Mouse (Mus musculus): Measurements from ENCODE around the gene Tubg1. TPM values are rescaled to one million over a fixed set of nuclear protein-coding genes. Genes with fewer than 3 reads are reported as not detected.
"Not testable (repeated sequence)": the region's sequence is repeated elsewhere in the genome, so short reads cannot be mapped to it uniquely, and the experiment has no call there.

Tubg1 gene
- polyA plus RNA-seq, 1 experiment from 2014 or later: 49.7 TPM

- no peaks in the 10 kb centered on the region for H3K27me3 ChIP-seq
- peaks cover 16% of the 10 kb centered on the region for H3K4me1 ChIP-seq (replicated peaks)
- no peak overlapping the region for H3K9ac ChIP-seq
- H3K36me3 ChIP-seq: peaks cover 34% of the 10 kb centered on the region
- ATAC-seq (ENCODE audit: low read depth) (no peak), DNase-seq (no peak)
- H3K27ac ChIP-seq: no peak overlapping the region
- WGBS (ENCODE audit: insufficient replicate concordance): 86% methylated on average over 4 of the region's 4 CpGs
- H3K9me3 ChIP-seq (replicated peaks): no peaks in the 10 kb centered on the region
- no peak overlapping the region for H3K4me3 ChIP-seq (replicated peaks)
- no peak overlapping the region for H3K4me2 ChIP-seq
These were observed 10.4 kb upstream of the Tubg1 start for GRCm38 (mm10) chr11:101109351-101109750.

GRCm38 (mm10) chr11:101110708-101111107 lies 9.0 kb upstream of the Tubg1 start:
- DNase-seq (no peak), ATAC-seq (ENCODE audit: low read depth) (no peak)
- H3K4me2 ChIP-seq: no peak overlapping the region
- no peaks in the 10 kb centered on the region for H3K9me3 ChIP-seq (replicated peaks)
- no peak overlapping the region for H3K27ac ChIP-seq
- H3K36me3 ChIP-seq: peaks cover 24% of the 10 kb centered on the region
- WGBS (ENCODE audit: insufficient replicate concordance): 53% methylated on average over 5 of the region's 5 CpGs
- no peak overlapping the region for H3K9ac ChIP-seq
- no peak overlapping the region for H3K4me3 ChIP-seq (replicated peaks)
- no peaks in the 10 kb centered on the region for H3K27me3 ChIP-seq
- peaks cover 26% of the 10 kb centered on the region for H3K4me1 ChIP-seq (replicated peaks)

GRCm38 (mm10) chr11:101111178-101111577 lies 8.6 kb upstream of the Tubg1 start:
- Histone ChIP-seq H3K27me3 (no peaks in the 10 kb centered on the region), H3K9ac (no peak overlapping the region), H3K4me2 (no peak overlapping the region), H3K4me3 (replicated peaks) (no peak overlapping the region), H3K4me1 (replicated peaks) (peaks cover 30% of the 10 kb centered on the region), H3K9me3 (replicated peaks) (no peaks in the 10 kb centered on the region), H3K36me3 (peaks cover 23% of the 10 kb centered on the region), H3K27ac (no peak overlapping the region)
- DNase-seq (no peak), ATAC-seq (ENCODE audit: low read depth) (no peak)
- WGBS (ENCODE audit: insufficient replicate concordance): 84% methylated on average over 4 of the region's 4 CpGs

- 90% methylated on average over 3 of the region's 3 CpGs for WGBS (ENCODE audit: insufficient replicate concordance)
- ATAC-seq (ENCODE audit: low read depth) (no peak), DNase-seq (no peak)
- peaks cover 33% of the 10 kb centered on the region for H3K4me1 ChIP-seq (replicated peaks)
- no peak overlapping the region for H3K4me2 ChIP-seq
- no peaks in the 10 kb centered on the region for H3K27me3 ChIP-seq
- H3K4me3 ChIP-seq (replicated peaks): no peak overlapping the region
- H3K9ac ChIP-seq: no peak overlapping the region
- no peak overlapping the region for H3K27ac ChIP-seq
- peaks cover 27% of the 10 kb centered on the region for H3K36me3 ChIP-seq
- no peaks in the 10 kb centered on the region for H3K9me3 ChIP-seq (replicated peaks)
These were observed 7.6 kb upstream of the Tubg1 start for GRCm38 (mm10) chr11:101112186-101112585.

GRCm38 (mm10) chr11:101115564-101115963 lies 4.2 kb upstream of the Tubg1 start:
- 74% methylated on average over 2 of the region's 2 CpGs for WGBS (ENCODE audit: insufficient replicate concordance)
- Histone ChIP-seq H3K9me3 (replicated peaks) (no peaks in the 10 kb centered on the region), H3K4me2 (peak overlapping the region; percentile 0; the same call in 1 of the 2 replicates), H3K27me3 (no peaks in the 10 kb centered on the region), H3K4me3 (replicated peaks) (no peak overlapping the region), H3K9ac (no peak overlapping the region), H3K36me3 (peaks cover 24% of the 10 kb centered on the region), H3K27ac (peak overlapping the region; percentile 36; the same call in 1 of the 2 replicates), H3K4me1 (replicated peaks) (peaks cover 54% of the 10 kb centered on the region)
- no peak for ATAC-seq (ENCODE audit: low read depth)
- DNase-seq: no peak

- no peaks in the 10 kb centered on the region for H3K9me3 ChIP-seq (replicated peaks)
- 16% methylated on average over 4 of the region's 4 CpGs for WGBS (ENCODE audit: insufficient replicate concordance)
- H3K27me3 ChIP-seq: no peaks in the 10 kb centered on the region
- DNase-seq: no peak
- H3K36me3 ChIP-seq: peaks cover 34% of the 10 kb centered on the region
- peak overlapping the region; percentile 78 for H3K4me2 ChIP-seq
- H3K27ac ChIP-seq: peak overlapping the region; percentile 96
- H3K4me3 ChIP-seq (replicated peaks): peak overlapping the region; percentile 91
- H3K9ac ChIP-seq: peak overlapping the region; percentile 93
- no peak for ATAC-seq (ENCODE audit: low read depth)
- H3K4me1 ChIP-seq (replicated peaks): peaks cover 55% of the 10 kb centered on the region
These were observed 1.6 kb upstream of the Tubg1 start for GRCm38 (mm10) chr11:101118105-101118504.

GRCm38 (mm10) chr11:101119131-101119760 lies 492 bp upstream of the Tubg1 start:
- H3K9ac ChIP-seq: peak overlapping the region; percentile 93
- H3K4me1 ChIP-seq (replicated peaks): peaks cover 55% of the 10 kb centered on the region
- DNase-seq (no peak), ATAC-seq (ENCODE audit: low read depth) (peak; percentile 73)
- no peaks in the 10 kb centered on the region for H3K27me3 ChIP-seq
- peaks cover 35% of the 10 kb centered on the region for H3K36me3 ChIP-seq
- H3K4me2 ChIP-seq: peak overlapping the region; percentile 78
- H3K9me3 ChIP-seq (replicated peaks): no peaks in the 10 kb centered on the region
- peak overlapping the region; percentile 91 for H3K4me3 ChIP-seq (replicated peaks)
- peak overlapping the region; percentile 96 for H3K27ac ChIP-seq
- WGBS (ENCODE audit: insufficient replicate concordance): under 1% methylated on average over 38 of the region's 39 CpGs

GRCm38 (mm10) chr11:101120545-101121188 lies 929 bp downstream of the Tubg1 start:
- H3K36me3 ChIP-seq: peaks cover 44% of the 10 kb centered on the region
- H3K9me3 ChIP-seq (replicated peaks): no peaks in the 10 kb centered on the region
- ATAC-seq (ENCODE audit: low read depth) (no peak), DNase-seq (peak; percentile 21)
- H3K4me3 ChIP-seq (replicated peaks): peak overlapping the region; percentile 91
- H3K27ac ChIP-seq: peak overlapping the region; percentile 96
- peak overlapping the region; percentile 99 for H3K4me2 ChIP-seq
- H3K9ac ChIP-seq: peak overlapping the region; percentile 91
- 22% methylated on average over 19 of the region's 19 CpGs for WGBS (ENCODE audit: insufficient replicate concordance)
- peaks cover 46% of the 10 kb centered on the region for H3K4me1 ChIP-seq (replicated peaks)
- no peaks in the 10 kb centered on the region for H3K27me3 ChIP-seq

GRCm38 (mm10) chr11:101124494-101124893 lies 4.8 kb downstream of the Tubg1 start:
- H3K4me1 ChIP-seq (replicated peaks): peaks cover 18% of the 10 kb centered on the region
- H3K9me3 ChIP-seq (replicated peaks); ATAC-seq (ENCODE audit: low read depth); H3K4me3 ChIP-seq (replicated peaks); H3K27me3 ChIP-seq; H3K9ac ChIP-seq; H3K27ac ChIP-seq; H3K4me2 ChIP-seq; DNase-seq: not testable (repeated sequence)
- WGBS (ENCODE audit: insufficient replicate concordance): 87% methylated on average over 8 of the region's 8 CpGs
- peaks cover 55% of the 10 kb centered on the region for H3K36me3 ChIP-seq

- H3K36me3 ChIP-seq: peaks cover 55% of the 10 kb centered on the region
- H3K27ac ChIP-seq; H3K9ac ChIP-seq; H3K4me3 ChIP-seq (replicated peaks); H3K27me3 ChIP-seq; H3K4me2 ChIP-seq; ATAC-seq (ENCODE audit: low read depth); H3K9me3 ChIP-seq (replicated peaks); DNase-seq: not testable (repeated sequence)
- WGBS (ENCODE audit: insufficient replicate concordance): 91% methylated on average over 9 of the region's 9 CpGs
- peaks cover 19% of the 10 kb centered on the region for H3K4me1 ChIP-seq (replicated peaks)
These were observed 5.3 kb downstream of the Tubg1 start for GRCm38 (mm10) chr11:101125008-101125407.

- H3K4me3 ChIP-seq (replicated peaks): no peak overlapping the region
- no peaks in the 10 kb centered on the region for H3K27me3 ChIP-seq
- H3K4me1 ChIP-seq (replicated peaks): peaks cover 17% of the 10 kb centered on the region
- no peak overlapping the region for H3K9ac ChIP-seq
- peaks cover 10% of the 10 kb centered on the region; the same call in 1 of the 2 replicates for H3K9me3 ChIP-seq (replicated peaks)
- H3K36me3 ChIP-seq: peaks cover 48% of the 10 kb centered on the region
- no peak overlapping the region for H3K4me2 ChIP-seq
- ATAC-seq (ENCODE audit: low read depth) (no peak), DNase-seq (no peak)
- 78% methylated on average over 1 of the region's 1 CpGs for WGBS (ENCODE audit: insufficient replicate concordance)
- H3K27ac ChIP-seq: no peak overlapping the region
These were observed 7.3 kb downstream of the Tubg1 start for GRCm38 (mm10) chr11:101127075-101127474.

Measured in liver, embryonic 13.5 days (tissue).